Mouse (Mus musculus) liver (tissue): Measurements from ENCODE around the gene Gm21970.

ENCODE experiments used
- DNase-seq: peaks from one replicate; pipeline ENCODE4 v3.0.0-alpha.2; 2020; ENCODE audit warnings: mixed read lengths

The Gm21970 gene

GRCm38 (mm10) chr16:91442446-91442845 lies 50.9 kb downstream of the Gm21970 start:
- DNase-seq, result peak; percentile 83

GRCm38 (mm10) chr16:91443211-91443611 lies 51.7 kb downstream of the Gm21970 start:
- no peak for DNase-seq

- no peak for DNase-seq
Observed at GRCm38 (mm10) chr16:91444847-91445246, 53.3 kb downstream of the Gm21970 start.

GRCm38 (mm10) chr16:91445566-91445965 lies 54.0 kb downstream of the Gm21970 start:
- DNase-seq, result no peak

GRCm38 (mm10) chr16:91446778-91447511 lies 55.4 kb downstream of the Gm21970 start:
- peak; percentile 38 for DNase-seq

GRCm38 (mm10) chr16:91447512-91447900 lies 56.0 kb downstream of the Gm21970 start:
- DNase-seq, result peak; percentile 31

- DNase-seq, result peak; percentile 71
Observed at GRCm38 (mm10) chr16:91448088-91448487, 56.6 kb downstream of the Gm21970 start.

- peak; percentile 75 for DNase-seq
Observed at GRCm38 (mm10) chr16:91448895-91449294, 57.4 kb downstream of the Gm21970 start.

GRCm38 (mm10) chr16:91450137-91451064 lies 58.9 kb downstream of the Gm21970 start:
- DNase-seq, result peak; percentile 34

GRCm38 (mm10) chr16:91451949-91452348 lies 60.4 kb downstream of the Gm21970 start:
- no peak for DNase-seq

- DNase-seq, result no peak
Observed at GRCm38 (mm10) chr16:91452363-91452896, 60.9 kb downstream of the Gm21970 start.

GRCm38 (mm10) chr16:91455868-91456267 lies 64.3 kb downstream of the Gm21970 start:
- DNase-seq, result no peak

- no peak for DNase-seq
Observed at GRCm38 (mm10) chr16:91458301-91458746, 66.8 kb downstream of the Gm21970 start.

- DNase-seq, result no peak
Observed at GRCm38 (mm10) chr16:91458976-91459375, 67.5 kb downstream of the Gm21970 start.

GRCm38 (mm10) chr16:91459396-91459795 lies 67.9 kb downstream of the Gm21970 start:
- DNase-seq, result no peak

- DNase-seq, result peak; percentile 70
Observed at GRCm38 (mm10) chr16:91459841-91460370, 68.4 kb downstream of the Gm21970 start.

- DNase-seq, result no peak
Observed at GRCm38 (mm10) chr16:91461066-91461638, 69.6 kb downstream of the Gm21970 start.

- DNase-seq, result no peak
Observed at GRCm38 (mm10) chr16:91461773-91462181, 70.3 kb downstream of the Gm21970 start.

- no peak for DNase-seq
Observed at GRCm38 (mm10) chr16:91462644-91463043, 71.1 kb downstream of the Gm21970 start.

- no peak for DNase-seq
Observed at GRCm38 (mm10) chr16:91463400-91463799, 71.9 kb downstream of the Gm21970 start.

GRCm38 (mm10) chr16:91463836-91464400 lies 72.4 kb downstream of the Gm21970 start:
- DNase-seq, result no peak
